Mouse (Mus musculus) frontal cortex, postnatal 14 days (tissue): Measurements from ENCODE around the gene Grin2a.

Experiments
- DNase-seq, 2 experiments: peaks; one replicate each; pipeline ENCODE4 v3.0.0; 2022; ENCODE audit warnings: low spot score in 2 of 2

The Grin2a gene

GRCm38 (mm10) chr16:9994951-9995813, at the start of gene Grin2a:
Gene Grin2a, minus strand, starts transcription at chr16:9995560.
- peak; percentile 63 to 66 for DNase-seq

- no peak for DNase-seq
Measured at GRCm38 (mm10) chr16:10035582-10036215, 40.3 kb upstream of the Grin2a start.

GRCm38 (mm10) chr16:10033416-10033979, 38.1 kb upstream of the Grin2a start:
- peak; percentile 44 to 49 for DNase-seq

GRCm38 (mm10) chr16:10031891-10032290, 36.5 kb upstream of the Grin2a start:
- DNase-seq = no peak

- no peak for DNase-seq
Measured at GRCm38 (mm10) chr16:10026741-10027140, 31.4 kb upstream of the Grin2a start.

GRCm38 (mm10) chr16:10009743-10010142, 14.4 kb upstream of the Grin2a start:
- no peak for DNase-seq

GRCm38 (mm10) chr16:10005606-10006005, 10.2 kb upstream of the Grin2a start:
- DNase-seq = no peak

- DNase-seq = no peak
Measured at GRCm38 (mm10) chr16:10004096-10004495, 8.7 kb upstream of the Grin2a start.

- no peak for DNase-seq
Measured at GRCm38 (mm10) chr16:10003001-10003400, 7.6 kb upstream of the Grin2a start.

GRCm38 (mm10) chr16:10001601-10002000, 6.2 kb upstream of the Grin2a start:
- DNase-seq = no peak

GRCm38 (mm10) chr16:9999926-10000325, 4.6 kb upstream of the Grin2a start:
- no peak for DNase-seq

GRCm38 (mm10) chr16:9997931-9998330, 2.6 kb upstream of the Grin2a start:
- no peak for DNase-seq

- no peak for DNase-seq
Measured at GRCm38 (mm10) chr16:9995814-9996210, 452 bp upstream of the Grin2a start.

- DNase-seq = peak; percentile 31 to 39
Measured at GRCm38 (mm10) chr16:9994041-9994950, 1.1 kb downstream of the Grin2a start.

GRCm38 (mm10) chr16:9993255-9994040, 1.9 kb downstream of the Grin2a start:
- peak; percentile 64 to 66 for DNase-seq

- DNase-seq = no peak
Measured at GRCm38 (mm10) chr16:9992773-9993221, 2.6 kb downstream of the Grin2a start.

- no peak for DNase-seq
Measured at GRCm38 (mm10) chr16:9992076-9992772, 3.1 kb downstream of the Grin2a start.

- DNase-seq = no peak
Measured at GRCm38 (mm10) chr16:9985041-9985440, 10.3 kb downstream of the Grin2a start.

- DNase-seq = no peak
Measured at GRCm38 (mm10) chr16:9980641-9981040, 14.7 kb downstream of the Grin2a start.

GRCm38 (mm10) chr16:9978173-9978572, 17.2 kb downstream of the Grin2a start:
- no peak for DNase-seq
